Mouse (Mus musculus) testis, adult 2 months (tissue): ENCODE measurements around the gene Rgcc. TPM values are rescaled to one million over a fixed set of nuclear protein-coding genes. Genes with fewer than 3 reads are reported as not detected.

Source experiments
- H3K27ac ChIP-seq: fragments of 200-500 bp; 2 replicates; pipeline ENCODE4 v1.5.1; 2012; ENCODE audit warnings: low read depth, low read length; ENCODE audit not compliant: control insufficient read depth, insufficient read depth
- H3K27me3 ChIP-seq: fragments of 200-500 bp; 2 replicates; pipeline ENCODE4 v1.6.1; 2012; ENCODE audit warnings: mild to moderate bottlenecking, low read length, moderate library complexity; ENCODE audit not compliant: control insufficient read depth, insufficient read depth
- H3K36me3 ChIP-seq: fragments of 200-500 bp; 2 replicates; pipeline ENCODE4 v1.6.1; 2012; ENCODE audit warnings: mild to moderate bottlenecking, low read length; ENCODE audit not compliant: control insufficient read depth, insufficient read depth
- H3K4me1 ChIP-seq: fragments of 200-500 bp; 2 replicates; pipeline ENCODE4 v1.6.1; 2012; ENCODE audit warnings: low read length; ENCODE audit not compliant: control insufficient read depth, insufficient read depth
- H3K4me3 ChIP-seq: fragments of 200-500 bp; 2 replicates; pipeline ENCODE4 v1.5.1; 2012; ENCODE audit warnings: low read depth, mild to moderate bottlenecking, low read length, moderate library complexity, mixed read lengths; ENCODE audit not compliant: control insufficient read depth
- CTCF ChIP-seq: fragments of 200-500 bp; IDR thresholded peaks from 2 replicates; pipeline ENCODE4 v1.5.1; 2012; ENCODE audit warnings: low read depth, mild to moderate bottlenecking, inconsistent platforms, low read length, moderate library complexity; ENCODE audit not compliant: control insufficient read depth, insufficient read depth, insufficient replicate concordance
- POLR2A ChIP-seq: fragments of 200-500 bp; IDR thresholded peaks from 2 replicates; pipeline ENCODE4 v1.6.1; 2012; ENCODE audit warnings: low read depth, mild to moderate bottlenecking, inconsistent platforms, low read length, moderate library complexity; ENCODE audit not compliant: control insufficient read depth
- polyA plus RNA-seq: library from polyadenylated mRNA; depleted of rRNA; stranded (reverse); fragments of >200 nt; gene quantifications from 2 replicates; pipeline ENCODE4 v1.2.3, GENCODE M21; 2012; rRNA removed

Gene Rgcc
- polyA plus RNA-seq, 1 experiment = 26.5 TPM

GRCm38 (mm10) chr14:79241656-79242385 lies 59.6 kb downstream of the Rgcc start:
- Histone ChIP-seq H3K4me3 (no peak overlapping the region), H3K27ac (no peak overlapping the region), H3K36me3 (no peaks in the 10 kb centered on the region), H3K4me1 (0 out of 2 replicates have a peak, but pooled peaks cover 2% of the 10 kb centered on the region), H3K27me3 (no peaks in the 10 kb centered on the region)
- TF ChIP-seq POLR2A = no peak
- TF ChIP-seq CTCF = no peak

- no peak overlapping the region for H3K27ac ChIP-seq
- TF ChIP-seq CTCF (no peak), POLR2A (no peak)
- 0 out of 2 replicates have a peak, but pooled peaks cover 2% of the 10 kb centered on the region for H3K4me1 ChIP-seq
- no peaks in the 10 kb centered on the region for H3K27me3 ChIP-seq
- no peaks in the 10 kb centered on the region for H3K36me3 ChIP-seq
- H3K4me3 ChIP-seq = no peak overlapping the region
Measured at GRCm38 (mm10) chr14:79241057-79241570, 60.3 kb downstream of the Rgcc start.

- Histone ChIP-seq H3K36me3 (no peaks in the 10 kb centered on the region), H3K27me3 (no peaks in the 10 kb centered on the region), H3K4me1 (peaks cover 4% of the 10 kb centered on the region; the same call in 1 of the 2 replicates), H3K27ac (no peak overlapping the region), H3K4me3 (no peak overlapping the region)
- TF ChIP-seq POLR2A (no peak), CTCF (no peak)
Measured at GRCm38 (mm10) chr14:79239402-79239801, 62.0 kb downstream of the Rgcc start.

Other genes starting within 250 kb of the Rgcc start
- gene Zfp957, start 54.3 kb downstream of the Rgcc start, polyA plus RNA-seq = 0.68 and 0.70 TPM in 2 replicates
- gene Naa16, start 89.1 kb upstream of the Rgcc start, polyA plus RNA-seq = 1.7 and 2.1 TPM in 2 replicates
- gene Mtrf1, start 96.1 kb upstream of the Rgcc start, polyA plus RNA-seq = 3.0 and 3.5 TPM in 2 replicates
- gene Kbtbd7, start 124.9 kb upstream of the Rgcc start, polyA plus RNA-seq = 8.4 and 8.8 TPM in 2 replicates
- gene Kbtbd6, start 150.2 kb upstream of the Rgcc start, polyA plus RNA-seq = 28.5 and 30.0 TPM in 2 replicates
- 3.2 and 3.9 TPM in 2 replicates for gene Elf1, start 179.5 kb upstream of the Rgcc start, polyA plus RNA-seq
- gene Wbp4, start 179.9 kb upstream of the Rgcc start, polyA plus RNA-seq = 11.2 and 11.7 TPM in 2 replicates